Comparison of ENCODE assay signal across 8 mouse cellular contexts in genomic region chr12:99096930-99097617, GRCm38 (mm10).
A peak's percentile ranks its signal among the peaks of the same experiment; 100 is the strongest.
DNase-seq lines count a peak whose midpoint lies in the region; ATAC-seq and TF ChIP-seq lines count a peak whose summit lies in the region.

No protein-coding gene starts in this region.

- H3K4me1 ChIP-seq in MEL (ENCODE audit: control insufficient read depth in 1 of 2, insufficient read depth in 2 of 2, low read length in 2 of 2): peaks cover 0 to 10% of the 10 kb centered on the region in 2 experiments; a peak in 2 of 4 replicates
- H3K4me1 ChIP-seq in cerebellum, adult 2 months (ENCODE audit: control insufficient read depth, insufficient read depth, low read length): peaks cover 6% of the 10 kb centered on the region; the same call in 1 of the 2 replicates
- H3K4me1 ChIP-seq in hindbrain, embryonic 10.5 days (replicated peaks): peaks cover 6% of the 10 kb centered on the region; the same call in 1 of the 2 replicates
- no peaks in the 10 kb centered on the region for H3K4me1 ChIP-seq in lung, embryonic 15.5 days

- no peaks in the 10 kb centered on the region for H3K27me3 ChIP-seq in MEL (ENCODE audit: control insufficient read depth in 1 of 2, insufficient read depth in 2 of 2, low read length in 2 of 2)
- no peaks in the 10 kb centered on the region for H3K27me3 ChIP-seq in cerebellum, adult 2 months (ENCODE audit: control insufficient read depth, insufficient read depth, low read length)
- no peaks in the 10 kb centered on the region; the same call in 1 of the 2 replicates for H3K27me3 ChIP-seq in hindbrain, embryonic 10.5 days (ENCODE audit: insufficient read depth, poor library complexity, severe bottlenecking)
- no peaks in the 10 kb centered on the region for H3K27me3 ChIP-seq in lung, embryonic 15.5 days

- H3K9ac ChIP-seq in MEL (ENCODE audit: control insufficient read depth, low read depth, low read length, poor library complexity, severe bottlenecking): no peak overlapping the region
- no peak overlapping the region for H3K9ac ChIP-seq in lung, embryonic 15.5 days

- H3K4me2 ChIP-seq in lung, embryonic 15.5 days: no peak overlapping the region

- no peak overlapping the region for H3K4me3 ChIP-seq in MEL (ENCODE audit: control insufficient read depth in 1 of 2, insufficient read depth in 1 of 2, low read depth in 2 of 2, low read length in 2 of 2)
- H3K4me3 ChIP-seq in cerebellum, adult 2 months (replicated peaks; ENCODE audit: insufficient read depth, low read depth, low read length): no peak overlapping the region
- no peak overlapping the region for H3K4me3 ChIP-seq in hindbrain, embryonic 10.5 days
- no peak overlapping the region for H3K4me3 ChIP-seq in lung, embryonic 15.5 days

- no peak for TF ChIP-seq POLR2A in MEL (IDR thresholded peaks at IDR 0.05; ENCODE audit: control insufficient read depth in 1 of 2, insufficient read depth in 1 of 2, low read depth in 1 of 2, low read length in 2 of 2, poor library complexity in 1 of 2)
- TF ChIP-seq POLR2A in cerebellum, adult 2 months (IDR thresholded peaks at IDR 0.05; ENCODE audit: borderline replicate concordance, insufficient read depth, low read length): no peak

- TF ChIP-seq CTCF in MEL (IDR thresholded peaks at IDR 0.05 in 2 of 3, conservative IDR thresholded peaks at IDR 0.05 in 1 of 3; ENCODE audit: control insufficient read depth in 1 of 3, insufficient read depth in 1 of 3, low read depth in 2 of 3, low read length in 3 of 3, poor library complexity in 1 of 3, severe bottlenecking in 1 of 3): peak; percentile 69 to 89 (median 75)
- TF ChIP-seq CTCF in cerebellum, adult 2 months (IDR thresholded peaks at IDR 0.05; ENCODE audit: borderline replicate concordance, insufficient read depth, low read depth, low read length): peak; percentile 84

- no peak overlapping the region for H3K27ac ChIP-seq in MEL (ENCODE audit: control insufficient read depth, low read depth, low read length)
- peak overlapping the region; percentile 27; the same call in 1 of the 2 replicates for H3K27ac ChIP-seq in cerebellum, adult 2 months (ENCODE audit: insufficient read depth, low read length)
- peak overlapping the region; percentile 53; the same call in 1 of the 2 replicates for H3K27ac ChIP-seq in hindbrain, embryonic 10.5 days
- H3K27ac ChIP-seq in lung, embryonic 15.5 days: peak overlapping the region; percentile 58

- DNase-seq in MEL (ENCODE audit: low read depth, low spot score): peak; percentile 83
- peak; percentile 85 to 90 for DNase-seq in cerebellum, adult 2 months
- peak; percentile 88 for DNase-seq in forelimb bud, embryonic 11.5 days (ENCODE audit: low read depth, low spot score)
- peak; percentile 87 for DNase-seq in hindbrain, embryonic 10.5 days (ENCODE audit: low spot score)
- peak; percentile 87 for DNase-seq in layer of hippocampus, adult 9-10 months (ENCODE audit: low spot score)
- peak; percentile 70 for DNase-seq in ovary, postnatal 36 days (ENCODE audit: low spot score)
- peak; percentile 80 for DNase-seq in thymus, postnatal 14 days

- no peaks in the 10 kb centered on the region for H3K9me3 ChIP-seq in MEL (replicated peaks; ENCODE audit: insufficient read depth, low read length)
- no peaks in the 10 kb centered on the region for H3K9me3 ChIP-seq in hindbrain, embryonic 10.5 days
- no peaks in the 10 kb centered on the region for H3K9me3 ChIP-seq in lung, embryonic 15.5 days

- TF ChIP-seq EP300 in MEL (IDR thresholded peaks at IDR 0.05; ENCODE audit: low read depth in 1 of 2, low read length in 2 of 2): 0 out of 4 replicates have a peak, but pooled peaks of 1 of the 2 experiments have one; percentile 6

- peak; percentile 62; the same call in 1 of the 2 replicates for ATAC-seq in lung, embryonic 15.5 days (ENCODE audit: borderline replicate concordance, extremely low read depth, low FRiP score, low TSS enrichment)

- H3K79me2 ChIP-seq in MEL (ENCODE audit: control insufficient read depth, insufficient read depth, low read length, poor library complexity): no peaks in the 10 kb centered on the region

- peak; percentile 92 for TF ChIP-seq RAD21 in MEL (IDR thresholded peaks at IDR 0.05; ENCODE audit: low read depth, low read length)

- whole genome bisulfite sequencing in cerebellum, adult 2 months: 15% methylated on average over 14 of the region's 14 CpGs
- WGBS in hindbrain, embryonic 10.5 days: 36% methylated on average over 14 of the region's 14 CpGs
- WGBS in lung, embryonic 15.5 days: 26% methylated on average over 14 of the region's 14 CpGs

- H3K36me3 ChIP-seq in MEL (ENCODE audit: control insufficient read depth in 1 of 2, insufficient read depth in 2 of 2, low read length in 2 of 2): peaks cover 0 to 6% of the 10 kb centered on the region in 2 experiments; a peak in 2 of 4 replicates
- H3K36me3 ChIP-seq in hindbrain, embryonic 10.5 days: no peaks in the 10 kb centered on the region
- no peaks in the 10 kb centered on the region for H3K36me3 ChIP-seq in lung, embryonic 15.5 days

TF ChIP-seq in MEL, 35 proteins besides CTCF, POLR2A, EP300 and RAD21:
- TF ChIP-seq POLR2AphosphoS5 (IDR thresholded peaks at IDR 0.05; ENCODE audit: borderline replicate concordance, low read depth, low read length) (no peak), SIN3A (IDR thresholded peaks at IDR 0.05; ENCODE audit: low read length) (peak; percentile 35; the same call in 1 of the 2 replicates), SMC3 (IDR thresholded peaks at IDR 0.05; ENCODE audit: low read depth, low read length) (peak; percentile 90), HCFC1 (IDR thresholded peaks at IDR 0.05; ENCODE audit: low read depth, low read length) (0 out of 2 replicates have a peak, but pooled peaks have one; percentile 31), ZC3H11A (IDR thresholded peaks at IDR 0.05; ENCODE audit: low read depth, low read length) (peak; percentile 78), MAZ (IDR thresholded peaks at IDR 0.05; ENCODE audit: low read depth, low read length) (peak; percentile 51; the same call in 1 of the 2 replicates), TAL1 (IDR thresholded peaks at IDR 0.05; ENCODE audit: low read length) (no peak), MEF2A (IDR thresholded peaks at IDR 0.05; ENCODE audit: extremely low read depth, insufficient replicate concordance, low read depth, low read length, poor library complexity, severe bottlenecking) (0 out of 2 replicates have a peak, but pooled peaks have one; percentile 15)
